Mouse (Mus musculus) lung, postnatal 10 days (tissue): ENCODE measurements at regions not wholly inside any gene's neighbourhood (a gene's known extent, or its start where the extent isn't known, plus 50 kb on each side); places are given as distances from the start of the nearest gene placed in this dataset.

ENCODE experiments used
- DNase-seq: peaks from one replicate; pipeline ENCODE4 v3.0.0; 2021

GRCm38 (mm10) chr2:84266883-84267554 is 158.2 kb downstream of the Calcrl start:
- peak; percentile 14 for DNase-seq

- no peak for DNase-seq
These were observed 151.0 kb downstream of the Calcrl start for GRCm38 (mm10) chr2:84274038-84274724.

GRCm38 (mm10) chr2:84277181-84277580 is 148.0 kb downstream of the Calcrl start:
- DNase-seq = peak; percentile 9
